Mouse (Mus musculus) neural tube, embryonic 12.5 days (tissue): ENCODE measurements around the gene Pdcd6. TPM values are rescaled to one million over a fixed set of nuclear protein-coding genes. Genes with fewer than 3 reads are reported as not detected.

ENCODE experiments used
- ATAC-seq: fragments of 200-750 bp; cut with Nextera tagmentation; 2 replicates; pipeline ENCODE4 v1.8.0; 2017; ENCODE audit warnings: low read depth, mild to moderate bottlenecking, moderate TSS enrichment, moderate library complexity; ENCODE audit not compliant: low FRiP score
- H3K27ac ChIP-seq: fragments of 300-500 bp; sonication (generic); 2 replicates; pipeline ENCODE4 v1.5.1; 2016
- H3K27me3 ChIP-seq: fragments of 300-500 bp; sonication (generic); replicated peaks from 2 replicates; pipeline ENCODE4 v1.6.1; 2016; ENCODE audit warnings: mild to moderate bottlenecking
- H3K36me3 ChIP-seq: fragments of 300-500 bp; sonication (generic); 2 replicates; pipeline ENCODE4 v1.6.1; 2016; ENCODE audit warnings: mild to moderate bottlenecking
- H3K4me1 ChIP-seq: fragments of 300-500 bp; sonication (generic); 2 replicates; pipeline ENCODE4 v1.6.1; 2016
- H3K4me2 ChIP-seq: fragments of 300-500 bp; sonication (generic); replicated peaks from 2 replicates; pipeline ENCODE4 v1.6.1; 2016; ENCODE audit warnings: mild to moderate bottlenecking
- H3K4me3 ChIP-seq: fragments of 300-500 bp; sonication (generic); 2 replicates; pipeline ENCODE4 v1.5.1; 2016
- H3K9ac ChIP-seq: fragments of 300-500 bp; sonication (generic); 2 replicates; pipeline ENCODE4 v1.6.1; 2016; ENCODE audit warnings: mild to moderate bottlenecking
- H3K9me3 ChIP-seq: fragments of 300-500 bp; sonication (generic); 2 replicates; pipeline ENCODE4 v1.6.1; 2016; ENCODE audit warnings: mild to moderate bottlenecking
- WGBS: fragments of 180-500 bp; shearing (Covaris S2); methylation state at CpG from one replicate; pipeline ENCODE4 v1.1.7; 2016; 5-methylcytosine and 5-hydroxymethylcytosine counted together
- polyA plus RNA-seq: library from polyadenylated mRNA; unstranded; fragments of >200 nt; fragmentation: Nextera tagmentation; extraction: Ambion mirVana; gene quantifications from 2 replicates; pipeline ENCODE4 v1.2.1, GENCODE M21; 2016

Pdcd6 gene
- polyA plus RNA-seq, 1 experiment from 2014 or later = 107 TPM

GRCm38 (mm10) chr13:74314616-74315015 is 2.8 kb downstream of the Pdcd6 start:
- Histone ChIP-seq H3K4me1 (peaks cover 11% of the 10 kb centered on the region), H3K27ac (no peak overlapping the region), H3K4me3 (no peak overlapping the region), H3K9me3 (no peaks in the 10 kb centered on the region), H3K4me2 (no peak overlapping the region), H3K27me3 (no peaks in the 10 kb centered on the region), H3K9ac (no peak overlapping the region), H3K36me3 (peaks cover 18% of the 10 kb centered on the region)
- no peak for ATAC-seq
- 94% methylated on average over 3 of the region's 3 CpGs for WGBS

- Histone ChIP-seq H3K9me3 (no peaks in the 10 kb centered on the region), H3K27ac (no peak overlapping the region), H3K4me2 (no peak overlapping the region), H3K36me3 (peaks cover 65% of the 10 kb centered on the region), H3K27me3 (no peaks in the 10 kb centered on the region), H3K4me3 (no peak overlapping the region), H3K9ac (no peak overlapping the region), H3K4me1 (no peaks in the 10 kb centered on the region)
- no peak for ATAC-seq
- 100% methylated on average over 1 of the region's 1 CpGs for WGBS
Measured at GRCm38 (mm10) chr13:74305780-74306179, 11.6 kb downstream of the Pdcd6 start.

GRCm38 (mm10) chr13:74305380-74305779 is 12.0 kb downstream of the Pdcd6 start:
- Histone ChIP-seq H3K36me3 (peaks cover 61% of the 10 kb centered on the region), H3K27ac (no peak overlapping the region), H3K27me3 (no peaks in the 10 kb centered on the region), H3K4me2 (no peak overlapping the region), H3K9me3 (no peaks in the 10 kb centered on the region), H3K4me3 (no peak overlapping the region), H3K4me1 (no peaks in the 10 kb centered on the region), H3K9ac (no peak overlapping the region)
- whole genome bisulfite sequencing = 91% methylated on average over 6 of the region's 6 CpGs
- ATAC-seq = no peak

GRCm38 (mm10) chr13:74302050-74303037 is 15.0 kb downstream of the Pdcd6 start:
- ATAC-seq = 0 out of 2 replicates have a peak, but pooled peaks have one; percentile 27
- Histone ChIP-seq H3K27ac (no peak overlapping the region), H3K9me3 (no peaks in the 10 kb centered on the region), H3K36me3 (peaks cover 41% of the 10 kb centered on the region), H3K4me2 (no peak overlapping the region), H3K27me3 (no peaks in the 10 kb centered on the region), H3K4me1 (no peaks in the 10 kb centered on the region), H3K9ac (no peak overlapping the region), H3K4me3 (no peak overlapping the region)
- 87% methylated on average over 10 of the region's 10 CpGs for WGBS

- H3K4me2 ChIP-seq = no peak overlapping the region
- H3K4me1 ChIP-seq = no peaks in the 10 kb centered on the region
- H3K36me3 ChIP-seq = peaks cover 35% of the 10 kb centered on the region
- H3K27me3 ChIP-seq = no peaks in the 10 kb centered on the region
- no peak overlapping the region for H3K4me3 ChIP-seq
- H3K9me3 ChIP-seq = no peaks in the 10 kb centered on the region
- 77% methylated on average over 6 of the region's 6 CpGs for WGBS
- no peak overlapping the region for H3K9ac ChIP-seq
- ATAC-seq = peak; percentile 36; the same call in 1 of the 2 replicates
- no peak overlapping the region for H3K27ac ChIP-seq
Measured at GRCm38 (mm10) chr13:74301607-74301984, 15.8 kb downstream of the Pdcd6 start.

GRCm38 (mm10) chr13:74300925-74301606 is 16.3 kb downstream of the Pdcd6 start:
- WGBS = 43% methylated on average over 4 of the region's 4 CpGs
- Histone ChIP-seq H3K9ac (no peak overlapping the region), H3K4me1 (no peaks in the 10 kb centered on the region), H3K4me3 (no peak overlapping the region), H3K36me3 (peaks cover 30% of the 10 kb centered on the region), H3K9me3 (no peaks in the 10 kb centered on the region), H3K27me3 (no peaks in the 10 kb centered on the region), H3K27ac (no peak overlapping the region), H3K4me2 (no peak overlapping the region)
- peak; percentile 79 for ATAC-seq

GRCm38 (mm10) chr13:74296376-74296775 is 21.0 kb downstream of the Pdcd6 start:
- Histone ChIP-seq H3K9ac (no peak overlapping the region), H3K4me2 (no peak overlapping the region), H3K27me3 (peaks cover 17% of the 10 kb centered on the region), H3K9me3 (no peaks in the 10 kb centered on the region), H3K36me3 (no peaks in the 10 kb centered on the region), H3K27ac (no peak overlapping the region), H3K4me3 (no peak overlapping the region), H3K4me1 (peaks cover 7% of the 10 kb centered on the region; the same call in 1 of the 2 replicates)
- ATAC-seq = no peak
- 82% methylated on average over 7 of the region's 7 CpGs for WGBS

GRCm38 (mm10) chr13:74292167-74292566 is 25.2 kb downstream of the Pdcd6 start, which contains the start of gene Ahrr:
Ahrr (minus strand) TSS chr13:74292331.
- Histone ChIP-seq H3K4me3 (0 out of 2 replicates have a peak within 1 kb of the TSS, but pooled peaks have one; percentile 2), H3K4me2 (peak within 1 kb of the TSS; percentile 62), H3K27ac (no peak within 1 kb of the TSS), H3K4me1 (peaks cover 7% of the 10 kb centered on the region; the same call in 1 of the 2 replicates), H3K27me3 (peaks cover 19% of the 10 kb centered on the region), H3K9me3 (no peaks in the 10 kb centered on the region), H3K9ac (0 out of 2 replicates have a peak within 1 kb of the TSS, but pooled peaks have one; percentile 21), H3K36me3 (no peaks in the 10 kb centered on the region)
- 1% methylated on average over 27 of the region's 27 CpGs for WGBS
- peak; percentile 33; the same call in 1 of the 2 replicates for ATAC-seq

- no peak for ATAC-seq
- no peak overlapping the region for H3K9ac ChIP-seq
- no peaks in the 10 kb centered on the region for H3K9me3 ChIP-seq
- peaks cover 7% of the 10 kb centered on the region; the same call in 1 of the 2 replicates for H3K4me1 ChIP-seq
- no peak overlapping the region for H3K4me2 ChIP-seq
- H3K27me3 ChIP-seq = peaks cover 19% of the 10 kb centered on the region
- H3K4me3 ChIP-seq = no peak overlapping the region
- H3K27ac ChIP-seq = no peak overlapping the region
- 88% methylated on average over 5 of the region's 5 CpGs for WGBS
- no peaks in the 10 kb centered on the region for H3K36me3 ChIP-seq
Measured at GRCm38 (mm10) chr13:74289646-74290045, 27.7 kb downstream of the Pdcd6 start.

GRCm38 (mm10) chr13:74282299-74282698 is 35.1 kb downstream of the Pdcd6 start:
- Histone ChIP-seq H3K36me3 (no peaks in the 10 kb centered on the region), H3K27ac (no peak overlapping the region), H3K4me1 (no peaks in the 10 kb centered on the region), H3K4me2 (no peak overlapping the region), H3K27me3 (no peaks in the 10 kb centered on the region), H3K4me3 (no peak overlapping the region), H3K9me3 (no peaks in the 10 kb centered on the region), H3K9ac (no peak overlapping the region)
- 82% methylated on average over 1 of the region's 2 CpGs for WGBS
- ATAC-seq = no peak

GRCm38 (mm10) chr13:74275726-74276125 is 41.7 kb downstream of the Pdcd6 start:
- H3K9me3 ChIP-seq = no peaks in the 10 kb centered on the region
- no peak overlapping the region for H3K9ac ChIP-seq
- H3K27ac ChIP-seq = no peak overlapping the region
- H3K36me3 ChIP-seq = no peaks in the 10 kb centered on the region
- H3K4me3 ChIP-seq = no peak overlapping the region
- no peaks in the 10 kb centered on the region for H3K4me1 ChIP-seq
- 81% methylated on average over 4 of the region's 4 CpGs for WGBS
- H3K27me3 ChIP-seq = no peaks in the 10 kb centered on the region
- ATAC-seq = no peak
- no peak overlapping the region for H3K4me2 ChIP-seq
